Mouse (Mus musculus) embryo, embryonic 9.5 days (tissue): ENCODE measurements around the gene Ankrd9.

Experiments used
- DNase-seq: peaks from one replicate; pipeline ENCODE4 v3.0.0-alpha.2; 2017; ENCODE audit errors: extremely low spot score

Ankrd9 gene

GRCm38 (mm10) chr12:110978607-110979406 lies at the start of gene Ankrd9:
Gene Ankrd9, minus strand, starts transcription at chr12:110979040.
- peak; percentile 98 for DNase-seq

GRCm38 (mm10) chr12:111021577-111021976 lies 42.7 kb upstream of the Ankrd9 start:
- DNase-seq, result no peak

- no peak for DNase-seq
Observed at GRCm38 (mm10) chr12:111021138-111021537, 42.3 kb upstream of the Ankrd9 start.

- no peak for DNase-seq
Observed at GRCm38 (mm10) chr12:111019086-111019485, 40.2 kb upstream of the Ankrd9 start.

GRCm38 (mm10) chr12:111018068-111018467 lies 39.2 kb upstream of the Ankrd9 start:
- no peak for DNase-seq

- no peak for DNase-seq
Observed at GRCm38 (mm10) chr12:111016807-111017206, 38.0 kb upstream of the Ankrd9 start.

GRCm38 (mm10) chr12:111009615-111010257 lies 30.9 kb upstream of the Ankrd9 start:
- no peak for DNase-seq

GRCm38 (mm10) chr12:111008500-111009490 lies 30.0 kb upstream of the Ankrd9 start:
- no peak for DNase-seq

GRCm38 (mm10) chr12:111007134-111008103 lies 28.6 kb upstream of the Ankrd9 start:
- DNase-seq, result peak; percentile 41

GRCm38 (mm10) chr12:111006339-111006738 lies 27.5 kb upstream of the Ankrd9 start:
- DNase-seq, result no peak

- DNase-seq, result no peak
Observed at GRCm38 (mm10) chr12:111005803-111006202, 27.0 kb upstream of the Ankrd9 start.

GRCm38 (mm10) chr12:111004142-111004541 lies 25.3 kb upstream of the Ankrd9 start:
- DNase-seq, result no peak

- DNase-seq, result no peak
Observed at GRCm38 (mm10) chr12:111000956-111001355, 22.1 kb upstream of the Ankrd9 start.

GRCm38 (mm10) chr12:110999820-111000219 lies 21.0 kb upstream of the Ankrd9 start:
- no peak for DNase-seq

- no peak for DNase-seq
Observed at GRCm38 (mm10) chr12:110998092-110998491, 19.3 kb upstream of the Ankrd9 start.

- DNase-seq, result no peak
Observed at GRCm38 (mm10) chr12:110994666-110995065, 15.8 kb upstream of the Ankrd9 start.

- no peak for DNase-seq
Observed at GRCm38 (mm10) chr12:110993226-110993625, 14.4 kb upstream of the Ankrd9 start.

GRCm38 (mm10) chr12:110992771-110993170 lies 13.9 kb upstream of the Ankrd9 start:
- no peak for DNase-seq

GRCm38 (mm10) chr12:110992128-110992553 lies 13.3 kb upstream of the Ankrd9 start:
- peak; percentile 96 for DNase-seq

GRCm38 (mm10) chr12:110991361-110992127 lies 12.7 kb upstream of the Ankrd9 start:
- peak; percentile 88 for DNase-seq
